Mouse (Mus musculus): ENCODE measurements at regions not wholly inside any gene's neighbourhood (a gene's known extent, or its start where the extent isn't known, plus 50 kb on each side); places are given as distances from the start of the nearest gene placed in this dataset.

GRCm38 (mm10) chr2:133666331-133667054 is 114.5 kb downstream of the Bmp2 start:
- no peak for TF ChIP-seq POLR2A (IDR thresholded peaks at IDR 0.05; ENCODE audit: low read depth, low read length)
- no peak for TF ChIP-seq CTCF (IDR thresholded peaks at IDR 0.05; ENCODE audit: extremely low read depth, insufficient read length, insufficient replicate concordance, low read depth, low read length)
